Mouse (Mus musculus): Measurements from ENCODE around the gene Zbed4. TPM values are rescaled to one million over a fixed set of nuclear protein-coding genes. Genes with fewer than 3 reads are reported as not detected.

Gene Zbed4
- polyA plus RNA-seq, 1 experiment from 2014 or later, result 37.2 TPM

Other genes starting within 250 kb of the Zbed4 start
- gene Zdhhc25, start 151.4 kb upstream of the Zbed4 start, polyA plus RNA-seq (2016; fragmentation: Nextera tagmentation; extraction: Ambion mirVana), result not detected in 2 replicates
- gene Brd1, start 17.4 kb upstream of the Zbed4 start, polyA plus RNA-seq (2016; fragmentation: Nextera tagmentation; extraction: Ambion mirVana), result 16.9 and 19.6 TPM in 2 replicates
- 11.7 and 12.2 TPM in 2 replicates for gene Alg12, start 67.7 kb downstream of the Zbed4 start, polyA plus RNA-seq (2016; fragmentation: Nextera tagmentation; extraction: Ambion mirVana)
- gene Creld2, start 68.0 kb downstream of the Zbed4 start, polyA plus RNA-seq (2016; fragmentation: Nextera tagmentation; extraction: Ambion mirVana), result 88.5 and 106 TPM in 2 replicates
- 41.3 and 48.3 TPM in 2 replicates for gene Pim3, start 110.5 kb downstream of the Zbed4 start, polyA plus RNA-seq (2016; fragmentation: Nextera tagmentation; extraction: Ambion mirVana)
- 0.05 and 0.08 TPM in 2 replicates for gene Ttll8, start 202.8 kb downstream of the Zbed4 start, polyA plus RNA-seq (2016; fragmentation: Nextera tagmentation; extraction: Ambion mirVana)
- gene Mlc1, start 227.3 kb downstream of the Zbed4 start, polyA plus RNA-seq (2016; fragmentation: Nextera tagmentation; extraction: Ambion mirVana), result 4.7 and 5.5 TPM in 2 replicates
- not detected in 2 replicates for gene Mov10l1, start 231.2 kb downstream of the Zbed4 start, polyA plus RNA-seq (2016; fragmentation: Nextera tagmentation; extraction: Ambion mirVana)